Mouse (Mus musculus): ENCODE results near the gene Slc30a9. TPM values are rescaled to one million over a fixed set of nuclear protein-coding genes. Genes with fewer than 3 reads are reported as not detected.

Slc30a9 gene
- polyA plus RNA-seq, 1 experiment from 2014 or later = 106 TPM

GRCm38 (mm10) chr5:67397186-67397585 lies 90.4 kb downstream of the Slc30a9 start:
- Histone ChIP-seq H3K27me3 (replicated peaks; ENCODE audit: control insufficient read depth, insufficient read depth, low read length) (no peaks in the 10 kb centered on the region), H3K9me3 (ENCODE audit: control insufficient read depth, low read length) (no peaks in the 10 kb centered on the region), H3K4me2 (ENCODE audit: low read depth, low read length) (no peak overlapping the region), H3K4me1 (ENCODE audit: control insufficient read depth, insufficient read depth, low read length) (no peaks in the 10 kb centered on the region), H3K9ac (ENCODE audit: low read depth, low read length) (no peak overlapping the region), H3K27ac (replicated peaks; ENCODE audit: low read depth, low read length) (no peak overlapping the region), H3K4me3 (ENCODE audit: low read depth, low read length) (no peak overlapping the region), H3K36me3 (ENCODE audit: control insufficient read depth, insufficient read depth, low read length) (no peaks in the 10 kb centered on the region)
- 42% methylated on average over 14 of the region's 14 CpGs for WGBS
- peak; percentile 69 for DNase-seq (ENCODE audit: low spot score)
- peak; percentile 18; the same call in 1 of the 2 replicates for ATAC-seq (ENCODE audit: low read depth)

- Histone ChIP-seq H3K4me2 (ENCODE audit: low read depth, low read length) (no peak overlapping the region), H3K9ac (ENCODE audit: low read depth, low read length) (no peak overlapping the region), H3K9me3 (ENCODE audit: control insufficient read depth, low read length) (no peaks in the 10 kb centered on the region), H3K4me1 (ENCODE audit: control insufficient read depth, insufficient read depth, low read length) (no peaks in the 10 kb centered on the region), H3K27ac (replicated peaks; ENCODE audit: low read depth, low read length) (no peak overlapping the region), H3K27me3 (replicated peaks; ENCODE audit: control insufficient read depth, insufficient read depth, low read length) (no peaks in the 10 kb centered on the region), H3K4me3 (ENCODE audit: low read depth, low read length) (no peak overlapping the region), H3K36me3 (ENCODE audit: control insufficient read depth, insufficient read depth, low read length) (no peaks in the 10 kb centered on the region)
- WGBS = 81% methylated on average over 28 of the region's 28 CpGs
- DNase-seq (ENCODE audit: low spot score) (no peak), ATAC-seq (ENCODE audit: low read depth) (no peak)
These were observed 93.3 kb downstream of the Slc30a9 start for GRCm38 (mm10) chr5:67399876-67400607.

GRCm38 (mm10) chr5:67400608-67401480 lies 94.1 kb downstream of the Slc30a9 start:
- DNase-seq (ENCODE audit: low spot score) = no peak
- H3K27me3 ChIP-seq (replicated peaks; ENCODE audit: control insufficient read depth, insufficient read depth, low read length) = no peaks in the 10 kb centered on the region
- H3K4me1 ChIP-seq (ENCODE audit: control insufficient read depth, insufficient read depth, low read length) = no peaks in the 10 kb centered on the region
- H3K27ac ChIP-seq (replicated peaks; ENCODE audit: low read depth, low read length) = no peak overlapping the region
- no peaks in the 10 kb centered on the region for H3K9me3 ChIP-seq (ENCODE audit: control insufficient read depth, low read length)
- H3K4me3 ChIP-seq (ENCODE audit: low read depth, low read length) = no peak overlapping the region
- no peak overlapping the region for H3K9ac ChIP-seq (ENCODE audit: low read depth, low read length)
- WGBS = 77% methylated on average over 12 of the region's 12 CpGs
- no peak overlapping the region for H3K4me2 ChIP-seq (ENCODE audit: low read depth, low read length)
- H3K36me3 ChIP-seq (ENCODE audit: control insufficient read depth, insufficient read depth, low read length) = no peaks in the 10 kb centered on the region
- no peak for ATAC-seq (ENCODE audit: low read depth)

- no peaks in the 10 kb centered on the region for H3K27me3 ChIP-seq (replicated peaks; ENCODE audit: control insufficient read depth, insufficient read depth, low read length)
- no peaks in the 10 kb centered on the region for H3K4me1 ChIP-seq (ENCODE audit: control insufficient read depth, insufficient read depth, low read length)
- H3K4me2 ChIP-seq (ENCODE audit: low read depth, low read length) = no peak overlapping the region
- H3K27ac ChIP-seq (replicated peaks; ENCODE audit: low read depth, low read length) = no peak overlapping the region
- H3K36me3 ChIP-seq (ENCODE audit: control insufficient read depth, insufficient read depth, low read length) = no peaks in the 10 kb centered on the region
- 70% methylated on average over 9 of the region's 9 CpGs for WGBS
- DNase-seq (ENCODE audit: low spot score) (no peak), ATAC-seq (ENCODE audit: low read depth) (no peak)
- no peak overlapping the region for H3K4me3 ChIP-seq (ENCODE audit: low read depth, low read length)
- no peak overlapping the region for H3K9ac ChIP-seq (ENCODE audit: low read depth, low read length)
- no peaks in the 10 kb centered on the region for H3K9me3 ChIP-seq (ENCODE audit: control insufficient read depth, low read length)
These were observed 94.9 kb downstream of the Slc30a9 start for GRCm38 (mm10) chr5:67401612-67402011.

DNA sequence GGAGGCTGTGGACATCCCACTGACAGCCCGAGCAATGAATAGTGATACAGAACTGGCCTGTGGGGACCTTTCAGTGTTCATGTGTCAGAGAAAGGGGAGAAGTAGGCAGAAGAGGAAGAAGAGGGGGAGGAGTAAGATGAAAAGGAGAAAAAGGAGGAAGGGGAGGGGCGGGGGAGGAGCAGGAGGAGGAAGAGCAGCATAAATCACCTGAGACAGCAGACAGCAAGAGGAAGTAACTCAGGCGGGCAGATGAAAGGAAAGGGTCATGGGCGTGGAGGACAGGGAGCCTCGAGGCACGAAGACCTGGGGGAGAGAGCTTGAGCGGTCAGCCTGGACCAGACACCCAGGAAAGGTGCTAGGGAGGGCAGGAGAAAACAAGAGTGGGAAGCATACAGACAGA lies 97.6 kb downstream of the Slc30a9 start:
- Histone ChIP-seq H3K4me3 (ENCODE audit: low read depth, low read length) (no peak overlapping the region), H3K4me2 (ENCODE audit: low read depth, low read length) (no peak overlapping the region), H3K4me1 (ENCODE audit: control insufficient read depth, insufficient read depth, low read length) (no peaks in the 10 kb centered on the region), H3K9ac (ENCODE audit: low read depth, low read length) (no peak overlapping the region), H3K27me3 (replicated peaks; ENCODE audit: control insufficient read depth, insufficient read depth, low read length) (no peaks in the 10 kb centered on the region), H3K27ac (replicated peaks; ENCODE audit: low read depth, low read length) (no peak overlapping the region), H3K9me3 (ENCODE audit: control insufficient read depth, low read length) (no peaks in the 10 kb centered on the region), H3K36me3 (ENCODE audit: control insufficient read depth, insufficient read depth, low read length) (no peaks in the 10 kb centered on the region)
- no peak for ATAC-seq (ENCODE audit: low read depth)
- 61% methylated on average over 7 of the region's 7 CpGs for WGBS
- DNase-seq (ENCODE audit: low spot score) = no peak

- Histone ChIP-seq H3K9ac (ENCODE audit: low read depth, low read length) (no peak overlapping the region), H3K27ac (replicated peaks; ENCODE audit: low read depth, low read length) (no peak overlapping the region), H3K9me3 (ENCODE audit: control insufficient read depth, low read length) (no peaks in the 10 kb centered on the region), H3K4me1 (ENCODE audit: control insufficient read depth, insufficient read depth, low read length) (no peaks in the 10 kb centered on the region), H3K4me2 (ENCODE audit: low read depth, low read length) (no peak overlapping the region), H3K27me3 (replicated peaks; ENCODE audit: control insufficient read depth, insufficient read depth, low read length) (no peaks in the 10 kb centered on the region), H3K4me3 (ENCODE audit: low read depth, low read length) (no peak overlapping the region), H3K36me3 (ENCODE audit: control insufficient read depth, insufficient read depth, low read length) (no peaks in the 10 kb centered on the region)
- no peak for ATAC-seq (ENCODE audit: low read depth)
- DNase-seq (ENCODE audit: low spot score) = no peak
- WGBS = 74% methylated on average over 9 of the region's 9 CpGs
These were observed 98.2 kb downstream of the Slc30a9 start for GRCm38 (mm10) chr5:67404919-67405318.

Other genes starting within 250 kb of the Slc30a9 start
- gene Phox2b, start 207.7 kb upstream of the Slc30a9 start, polyA plus RNA-seq (2014; fragmentation: Nextera tagmentation; extraction: Ambion mirVana) = 1.8 and 2.4 TPM in 2 replicates
- gene Tmem33, start 46.4 kb upstream of the Slc30a9 start, polyA plus RNA-seq (2014; fragmentation: Nextera tagmentation; extraction: Ambion mirVana) = 73.0 and 78.9 TPM in 2 replicates
- 4.1 and 4.3 TPM in 2 replicates for gene Bend4, start 121.4 kb downstream of the Slc30a9 start, polyA plus RNA-seq (2014; fragmentation: Nextera tagmentation; extraction: Ambion mirVana)